Comparison of ENCODE assay signal across 16 mouse cellular contexts in the genomic region with DNA sequence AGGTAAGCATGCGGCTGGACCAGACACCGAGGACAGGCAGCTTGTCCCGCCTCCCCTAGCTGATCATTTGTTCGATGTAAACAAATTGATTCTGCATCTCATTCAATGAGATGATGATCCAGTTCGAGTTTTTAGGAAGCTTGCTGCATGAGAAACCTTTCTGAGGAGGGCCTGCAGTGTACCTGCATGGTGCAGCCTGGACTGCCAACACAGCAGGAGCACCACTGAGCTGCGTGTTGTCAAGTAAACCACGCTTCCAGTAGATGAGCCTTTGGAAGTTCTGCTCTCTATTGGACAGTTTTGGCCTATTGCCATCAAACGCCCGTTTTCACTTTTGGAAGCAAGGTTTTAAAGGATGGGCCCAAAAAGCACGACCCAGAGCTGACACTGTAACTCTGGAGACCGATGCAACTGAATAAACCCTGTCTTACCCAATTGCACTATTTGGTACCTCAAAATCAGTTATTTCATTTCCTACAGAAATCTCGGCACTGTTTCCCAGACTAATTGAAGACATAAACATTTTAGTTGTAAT.
"Had no signal": no experiment of that assay in that cellular context is flagged by ENCODE, and none has a peak within 500 bp of the region (broad histone marks: within the 10 kb centered on the region; RNA-seq: fewer than 3 reads in every experiment).

No protein-coding gene starts in this region.

- DNase-seq: kidney, adult 8-10 months; kidney, postnatal 10 days; kidney, postnatal 36 days; layer of hippocampus, postnatal 36 days; lung, adult 18-20 months; thymus, adult 2 months; thymus, postnatal 14 days; thymus, postnatal 4 days had no signal

- H3K4me3 ChIP-seq: kidney, embryonic 15.5 days; left cerebral cortex, adult 2 months; liver, embryonic 15.5 days; midbrain, embryonic 12.5 days; midbrain, embryonic 15.5 days had no signal

- H3K9ac ChIP-seq: kidney, embryonic 15.5 days; liver, embryonic 15.5 days; midbrain, embryonic 12.5 days; midbrain, embryonic 15.5 days had no signal

- H3K4me2 ChIP-seq: kidney, embryonic 15.5 days; liver, embryonic 11.5 days; liver, embryonic 15.5 days; midbrain, embryonic 12.5 days; midbrain, embryonic 15.5 days had no signal

- H3K27ac ChIP-seq: kidney, embryonic 15.5 days; left cerebral cortex, adult 2 months; liver, embryonic 15.5 days; macrophage; midbrain, embryonic 12.5 days; midbrain, embryonic 15.5 days; stomach, postnatal 0 days had no signal

- ATAC-seq: midbrain, embryonic 15.5 days had no signal

- H3K9me3 ChIP-seq: kidney, embryonic 15.5 days; liver, embryonic 15.5 days; midbrain, embryonic 12.5 days; midbrain, embryonic 15.5 days had no signal

- H3K27me3 ChIP-seq: kidney, embryonic 15.5 days; liver, embryonic 15.5 days; midbrain, embryonic 12.5 days; midbrain, embryonic 15.5 days had no signal
